Mouse (Mus musculus) intestine, embryonic 15.5 days (tissue): ENCODE data around the gene Bap1. TPM values are rescaled to one million over a fixed set of nuclear protein-coding genes. Genes with fewer than 3 reads are reported as not detected.

Experiments
- ATAC-seq: fragments of 200-750 bp; cut with Nextera tagmentation; 2 replicates; pipeline ENCODE4 v1.8.0; 2017; ENCODE audit warnings: moderate TSS enrichment, moderate library complexity
- H3K27ac ChIP-seq: fragments of 300-500 bp; sonication (generic); 2 replicates; pipeline ENCODE4 v1.5.1; 2015; ENCODE audit warnings: mild to moderate bottlenecking, inconsistent platforms
- H3K27me3 ChIP-seq: fragments of 300-500 bp; sonication (generic); replicated peaks from 2 replicates; pipeline ENCODE4 v1.6.1; 2015; ENCODE audit warnings: inconsistent platforms
- H3K36me3 ChIP-seq: fragments of 300-500 bp; sonication (generic); 2 replicates; pipeline ENCODE4 v1.6.1; 2015; ENCODE audit warnings: inconsistent platforms
- H3K4me1 ChIP-seq: fragments of 300-500 bp; sonication (generic); replicated peaks from 2 replicates; pipeline ENCODE4 v1.6.1; 2015; ENCODE audit warnings: inconsistent platforms
- H3K4me2 ChIP-seq: fragments of 300-500 bp; sonication (generic); replicated peaks from 2 replicates; pipeline ENCODE4 v1.6.1; 2015; ENCODE audit warnings: mild to moderate bottlenecking, inconsistent platforms
- H3K4me3 ChIP-seq: fragments of 300-500 bp; sonication (generic); replicated peaks from 2 replicates; pipeline ENCODE4 v1.5.1; 2015; ENCODE audit warnings: inconsistent platforms
- H3K9ac ChIP-seq: fragments of 300-500 bp; sonication (generic); 2 replicates; pipeline ENCODE4 v1.6.1; 2015; ENCODE audit warnings: inconsistent platforms
- H3K9me3 ChIP-seq: fragments of 300-500 bp; sonication (generic); 2 replicates; pipeline ENCODE4 v1.6.1; 2016; ENCODE audit warnings: inconsistent platforms
- WGBS: fragments of 180-500 bp; shearing (Covaris S2); methylation state at CpG from one replicate; pipeline ENCODE4 v1.1.7; 2015; 5-methylcytosine and 5-hydroxymethylcytosine counted together
- polyA plus RNA-seq: library from polyadenylated mRNA; unstranded; fragments of >200 nt; fragmentation: Nextera tagmentation; extraction: Ambion mirVana; gene quantifications from 2 replicates; pipeline ENCODE4 v1.2.1, GENCODE M21; 2015

Gene Bap1
- polyA plus RNA-seq, 1 experiment from 2014 or later = 64.0 TPM

DNA sequence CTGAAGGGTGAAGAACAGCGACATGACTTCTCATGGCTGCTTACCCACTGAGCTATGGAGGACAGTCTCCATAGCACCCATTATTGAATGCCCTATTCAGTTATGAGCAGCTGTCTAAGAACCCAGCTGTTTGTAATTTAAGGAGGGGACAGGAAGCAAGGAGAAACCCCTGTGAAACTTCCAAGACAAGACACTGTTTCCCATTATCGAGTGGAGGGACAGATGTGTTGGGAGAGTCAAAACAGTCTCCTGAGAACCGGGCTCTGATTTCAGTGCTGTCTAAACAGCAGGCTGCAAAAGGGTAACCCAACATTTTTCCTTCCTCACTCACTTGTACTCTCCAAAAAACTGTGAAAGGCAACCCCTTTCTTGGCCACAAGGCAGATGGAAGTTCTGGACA lies 10.7 kb upstream of the Bap1 start:
- Histone ChIP-seq H3K4me2 (no peak overlapping the region), H3K36me3 (no peaks in the 10 kb centered on the region), H3K9ac (no peak overlapping the region), H3K9me3 (no peaks in the 10 kb centered on the region), H3K4me3 (no peak overlapping the region), H3K4me1 (no peaks in the 10 kb centered on the region), H3K27me3 (no peaks in the 10 kb centered on the region), H3K27ac (no peak overlapping the region)
- ATAC-seq = no peak
- 74% methylated on average over 3 of the region's 3 CpGs for WGBS

DNA sequence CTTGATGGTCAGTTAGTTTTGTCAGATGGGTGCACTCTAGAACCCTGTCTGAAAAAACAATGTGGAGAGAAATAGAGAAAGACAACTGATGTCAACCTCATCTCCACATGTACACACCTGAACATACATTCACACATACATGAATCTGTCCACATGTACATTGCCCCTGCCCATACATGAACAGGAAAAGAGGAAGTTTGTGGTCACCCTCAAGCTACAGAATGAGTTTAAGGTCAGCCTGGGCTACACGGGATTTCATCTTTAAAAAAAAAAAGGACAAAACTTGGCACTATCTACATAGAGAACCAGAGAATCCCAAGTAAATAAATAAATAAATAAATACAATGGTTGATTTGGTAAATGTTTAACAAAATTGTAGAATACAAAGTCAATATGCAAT lies 6.5 kb upstream of the Bap1 start:
- no peak overlapping the region for H3K4me3 ChIP-seq
- H3K36me3 ChIP-seq = no peaks in the 10 kb centered on the region
- H3K27me3 ChIP-seq = no peaks in the 10 kb centered on the region
- H3K9ac ChIP-seq = no peak overlapping the region
- no peak overlapping the region for H3K4me2 ChIP-seq
- H3K4me1 ChIP-seq = no peaks in the 10 kb centered on the region
- H3K9me3 ChIP-seq = no peaks in the 10 kb centered on the region
- no peak for ATAC-seq
- H3K27ac ChIP-seq = no peak overlapping the region
- WGBS = 75% methylated on average over 1 of the region's 1 CpGs

GRCm38 (mm10) chr14:31245946-31246345 lies 5.3 kb upstream of the Bap1 start:
- Histone ChIP-seq H3K4me3 (no peak overlapping the region), H3K27me3 (no peaks in the 10 kb centered on the region), H3K27ac (no peak overlapping the region), H3K36me3 (no peaks in the 10 kb centered on the region), H3K4me2 (no peak overlapping the region), H3K9me3 (no peaks in the 10 kb centered on the region), H3K4me1 (0 out of 2 replicates have a peak, but pooled peaks cover 5% of the 10 kb centered on the region), H3K9ac (no peak overlapping the region)
- WGBS = 88% methylated on average over 1 of the region's 1 CpGs
- ATAC-seq = no peak

GRCm38 (mm10) chr14:31248396-31248795 lies 2.9 kb upstream of the Bap1 start:
- H3K4me2 ChIP-seq = no peak overlapping the region
- 84% methylated on average over 6 of the region's 6 CpGs for WGBS
- H3K9ac ChIP-seq = no peak overlapping the region
- no peaks in the 10 kb centered on the region for H3K9me3 ChIP-seq
- H3K36me3 ChIP-seq = 0 out of 2 replicates have a peak, but pooled peaks cover 2% of the 10 kb centered on the region
- peaks cover 12% of the 10 kb centered on the region for H3K4me1 ChIP-seq
- ATAC-seq = no peak
- no peaks in the 10 kb centered on the region for H3K27me3 ChIP-seq
- no peak overlapping the region for H3K4me3 ChIP-seq
- no peak overlapping the region for H3K27ac ChIP-seq

- H3K27ac ChIP-seq = peak overlapping the region; percentile 93
- peak overlapping the region; percentile 82 for H3K9ac ChIP-seq
- H3K27me3 ChIP-seq = no peaks in the 10 kb centered on the region
- WGBS = 17% methylated on average over 38 of the region's 38 CpGs
- peak overlapping the region; percentile 67 for H3K4me2 ChIP-seq
- H3K9me3 ChIP-seq = no peaks in the 10 kb centered on the region
- peak; percentile 92 for ATAC-seq
- H3K36me3 ChIP-seq = peaks cover 19% of the 10 kb centered on the region
- peak overlapping the region; percentile 88 for H3K4me3 ChIP-seq
- peaks cover 12% of the 10 kb centered on the region for H3K4me1 ChIP-seq
Observed at GRCm38 (mm10) chr14:31250222-31251083, 797 bp upstream of the Bap1 start.

- Histone ChIP-seq H3K36me3 (peaks cover 30% of the 10 kb centered on the region), H3K4me2 (peak overlapping the region; percentile 74), H3K27ac (peak overlapping the region; percentile 57), H3K27me3 (no peaks in the 10 kb centered on the region), H3K4me3 (peak overlapping the region; percentile 88), H3K9ac (peak overlapping the region; percentile 98), H3K4me1 (peaks cover 12% of the 10 kb centered on the region), H3K9me3 (no peaks in the 10 kb centered on the region)
- under 1% methylated on average over 18 of the region's 18 CpGs for WGBS
- ATAC-seq = no peak; the same call in 1 of the 2 replicates
Observed at GRCm38 (mm10) chr14:31251626-31252025, 376 bp downstream of the Bap1 start.

DNA sequence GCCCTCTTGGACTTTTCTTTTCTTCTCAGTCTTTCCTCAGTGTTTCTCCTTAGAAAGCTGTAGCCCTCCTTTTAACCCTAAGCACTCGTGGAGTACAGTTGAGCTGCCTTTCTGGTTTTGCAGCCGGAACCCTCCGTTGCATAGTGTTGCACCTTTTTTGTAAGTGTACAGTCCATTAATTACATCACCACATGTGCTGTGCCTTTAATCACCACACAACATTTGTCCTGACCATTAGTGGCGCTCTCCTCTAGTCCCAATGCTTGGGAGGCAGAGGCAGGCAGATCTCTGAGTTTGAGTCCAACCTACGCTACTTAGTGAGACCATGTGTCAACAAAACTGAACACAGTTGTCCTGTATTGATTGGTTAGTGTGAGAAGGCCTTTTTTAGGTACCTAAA lies 841 bp downstream of the Bap1 start:
- no peaks in the 10 kb centered on the region for H3K9me3 ChIP-seq
- peaks cover 32% of the 10 kb centered on the region for H3K36me3 ChIP-seq
- WGBS = 83% methylated on average over 5 of the region's 5 CpGs
- no peak for ATAC-seq
- peak overlapping the region; percentile 88 for H3K4me3 ChIP-seq
- H3K27ac ChIP-seq = no peak overlapping the region
- peaks cover 12% of the 10 kb centered on the region for H3K4me1 ChIP-seq
- peak overlapping the region; percentile 98 for H3K9ac ChIP-seq
- H3K4me2 ChIP-seq = peak overlapping the region; percentile 74
- no peaks in the 10 kb centered on the region for H3K27me3 ChIP-seq

- Histone ChIP-seq H3K27ac (no peak overlapping the region), H3K4me2 (no peak overlapping the region), H3K9ac (no peak overlapping the region), H3K36me3 (peaks cover 58% of the 10 kb centered on the region), H3K4me1 (no peaks in the 10 kb centered on the region), H3K9me3 (no peaks in the 10 kb centered on the region), H3K27me3 (no peaks in the 10 kb centered on the region), H3K4me3 (no peak overlapping the region)
- ATAC-seq = no peak
- WGBS = 94% methylated on average over 14 of the region's 14 CpGs
Observed at GRCm38 (mm10) chr14:31258476-31259050, 7.3 kb downstream of the Bap1 start.

GRCm38 (mm10) chr14:31260374-31260773 lies 9.1 kb downstream of the Bap1 start:
- Histone ChIP-seq H3K4me1 (no peaks in the 10 kb centered on the region), H3K27me3 (no peaks in the 10 kb centered on the region), H3K36me3 (peaks cover 43% of the 10 kb centered on the region), H3K27ac (no peak overlapping the region), H3K4me3 (no peak overlapping the region), H3K4me2 (no peak overlapping the region), H3K9ac (no peak overlapping the region), H3K9me3 (no peaks in the 10 kb centered on the region)
- 91% methylated on average over 4 of the region's 4 CpGs for WGBS
- peak; percentile 56; the same call in 1 of the 2 replicates for ATAC-seq

DNA sequence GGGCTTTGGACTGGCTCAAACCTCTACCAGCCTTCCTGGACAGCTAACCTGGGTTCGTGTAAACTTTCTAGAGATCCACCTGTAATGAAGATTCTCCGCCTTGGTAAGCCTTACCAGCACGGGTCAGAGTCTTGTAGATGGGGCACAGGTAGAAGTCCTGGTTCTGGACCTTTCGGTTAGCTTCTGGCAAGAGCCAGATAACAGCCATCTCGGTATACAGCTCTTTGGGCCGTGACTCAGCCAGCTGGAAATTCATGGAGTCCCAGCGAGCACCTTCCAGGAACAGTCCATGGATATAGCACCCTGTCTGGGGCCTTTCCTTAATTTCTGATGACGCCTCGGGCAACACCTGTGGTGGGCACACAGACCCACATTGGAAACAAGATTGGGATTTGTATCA lies 9.7 kb downstream of the Bap1 start:
- no peak for ATAC-seq
- 89% methylated on average over 9 of the region's 9 CpGs for WGBS
- peaks cover 37% of the 10 kb centered on the region for H3K36me3 ChIP-seq

DNA sequence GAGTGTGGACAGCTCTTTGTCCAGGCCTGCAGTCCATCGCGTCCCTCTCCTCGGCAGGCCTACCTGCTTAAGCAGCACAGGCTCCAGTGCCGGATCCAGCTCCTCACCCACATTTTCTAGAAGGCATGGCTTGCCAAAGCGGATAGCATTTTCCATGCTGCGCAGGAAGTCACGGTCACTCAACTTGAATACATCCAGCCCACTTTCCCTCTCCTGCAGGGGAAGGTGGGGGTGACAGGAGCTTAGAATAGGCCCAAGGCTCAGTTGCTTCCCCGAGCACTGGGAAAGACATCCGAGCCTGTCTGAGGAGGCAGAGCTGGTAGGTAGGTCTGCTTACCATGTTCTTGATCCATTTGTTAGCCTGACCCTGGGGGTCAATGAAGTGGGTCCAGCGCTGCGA lies 16.4 kb downstream of the Bap1 start:
- no peak overlapping the region for H3K4me2 ChIP-seq
- H3K4me1 ChIP-seq = peaks cover 10% of the 10 kb centered on the region; the same call in 1 of the 2 replicates
- H3K4me3 ChIP-seq = no peak overlapping the region
- H3K9me3 ChIP-seq = no peaks in the 10 kb centered on the region
- 89% methylated on average over 11 of the region's 11 CpGs for WGBS
- no peaks in the 10 kb centered on the region for H3K36me3 ChIP-seq
- no peak overlapping the region for H3K9ac ChIP-seq
- no peak for ATAC-seq
- H3K27ac ChIP-seq = no peak overlapping the region
- H3K27me3 ChIP-seq = no peaks in the 10 kb centered on the region

More for the DNA sequence above, 9.7 kb downstream of the Bap1 start:
- no peak overlapping the region for H3K9ac ChIP-seq
- no peaks in the 10 kb centered on the region for H3K4me1 ChIP-seq
- no peaks in the 10 kb centered on the region for H3K27me3 ChIP-seq
- H3K4me3 ChIP-seq = no peak overlapping the region
- no peak overlapping the region for H3K4me2 ChIP-seq
- H3K9me3 ChIP-seq = no peaks in the 10 kb centered on the region
- H3K27ac ChIP-seq = no peak overlapping the region

GRCm38 (mm10) chr14:31268301-31269001 lies 17.2 kb downstream of the Bap1 start:
- 74% methylated on average over 9 of the region's 9 CpGs for WGBS
- Histone ChIP-seq H3K27me3 (no peaks in the 10 kb centered on the region), H3K9ac (peak overlapping the region; percentile 44; the same call in 1 of the 2 replicates), H3K4me1 (peaks cover 10% of the 10 kb centered on the region; the same call in 1 of the 2 replicates), H3K36me3 (no peaks in the 10 kb centered on the region), H3K27ac (no peak overlapping the region), H3K4me3 (no peak overlapping the region), H3K9me3 (no peaks in the 10 kb centered on the region), H3K4me2 (peak overlapping the region; percentile 71)
- ATAC-seq = no peak
